Mouse (Mus musculus) stomach, embryonic 14.5 days (tissue): Measurements from ENCODE around the gene Spdye4a. TPM values are rescaled to one million over a fixed set of nuclear protein-coding genes. Genes with fewer than 3 reads are reported as not detected.

ENCODE experiments used
- ATAC-seq: fragments of 200-750 bp; cut with Nextera tagmentation; 2 replicates; pipeline ENCODE4 v1.8.0; 2017; ENCODE audit warnings: low read depth, moderate TSS enrichment; ENCODE audit not compliant: insufficient number of reproducible peaks, insufficient read depth, low FRiP score
- H3K27ac ChIP-seq: fragments of 300-500 bp; sonication (generic); 2 replicates; pipeline ENCODE4 v1.5.1; 2014; ENCODE audit warnings: mild to moderate bottlenecking, low read length, moderate library complexity, mixed read lengths
- H3K27me3 ChIP-seq: fragments of 300-500 bp; sonication (generic); 2 replicates; pipeline ENCODE4 v1.6.1; 2014; ENCODE audit warnings: low read length, control low read depth, mixed read lengths; ENCODE audit not compliant: control insufficient read depth, insufficient read depth
- H3K36me3 ChIP-seq: fragments of 300-500 bp; sonication (generic); 2 replicates; pipeline ENCODE4 v1.6.1; 2014; ENCODE audit warnings: mild to moderate bottlenecking, control low read depth, low read length, moderate library complexity, mixed read lengths; ENCODE audit not compliant: control insufficient read depth, insufficient read depth
- H3K4me1 ChIP-seq: fragments of 300-500 bp; sonication (generic); 2 replicates; pipeline ENCODE4 v1.6.1; 2014; ENCODE audit warnings: low read length, control low read depth, mixed read lengths; ENCODE audit not compliant: control insufficient read depth, insufficient read depth
- H3K4me2 ChIP-seq: fragments of 300-500 bp; sonication (generic); replicated peaks from 2 replicates; pipeline ENCODE4 v1.6.1; 2014; ENCODE audit warnings: low read depth, low read length, control low read depth
- H3K4me3 ChIP-seq: fragments of 300-500 bp; sonication (generic); 2 replicates; pipeline ENCODE4 v1.5.1; 2014; ENCODE audit warnings: low read depth, low read length, control low read depth
- H3K9ac ChIP-seq: fragments of 300-500 bp; sonication (generic); replicated peaks from 2 replicates; pipeline ENCODE4 v1.6.1; 2014; ENCODE audit warnings: low read depth, mild to moderate bottlenecking, control low read depth, low read length, moderate library complexity, mixed read lengths
- H3K9me3 ChIP-seq: fragments of 300-500 bp; sonication (generic); 2 replicates; pipeline ENCODE4 v1.6.1; 2016; ENCODE audit warnings: low read depth, low read length, control low read depth; ENCODE audit not compliant: control insufficient read depth
- WGBS: fragments of 180-500 bp; shearing (Covaris S2); extraction: QIAGEN DNeasy Blood & Tissue Kit; methylation state at CpG from one replicate; pipeline ENCODE4 v1.1.7; 2014; 5-methylcytosine and 5-hydroxymethylcytosine counted together
- polyA plus RNA-seq: library from polyadenylated mRNA; unstranded; fragments of >200 nt; fragmentation: Nextera tagmentation; extraction: Ambion mirVana; gene quantifications from 2 replicates; pipeline ENCODE4 v1.2.1, GENCODE M21; 2014

Gene Spdye4a
- polyA plus RNA-seq, 1 experiment from 2014 or later, result not detected

- no peak overlapping the region for H3K4me3 ChIP-seq
- no peaks in the 10 kb centered on the region for H3K9me3 ChIP-seq
- H3K27ac ChIP-seq, result no peak overlapping the region
- H3K9ac ChIP-seq, result no peak overlapping the region
- WGBS, result 85% methylated on average over 6 of the region's 6 CpGs
- H3K27me3 ChIP-seq, result no peaks in the 10 kb centered on the region
- H3K4me2 ChIP-seq, result no peak overlapping the region
- 0 out of 2 replicates have a peak, but pooled peaks cover 6% of the 10 kb centered on the region for H3K4me1 ChIP-seq
- peaks cover 17% of the 10 kb centered on the region for H3K36me3 ChIP-seq
- no peak for ATAC-seq
Measured at GRCm38 (mm10) chr5:143266794-143267193, 40.1 kb upstream of the Spdye4a start.

- 0 out of 2 replicates have a peak, but pooled peaks cover 4% of the 10 kb centered on the region for H3K4me1 ChIP-seq
- no peak overlapping the region for H3K4me3 ChIP-seq
- WGBS, result 64% methylated on average over 1 of the region's 1 CpGs
- no peak overlapping the region for H3K9ac ChIP-seq
- no peaks in the 10 kb centered on the region for H3K9me3 ChIP-seq
- no peak overlapping the region for H3K4me2 ChIP-seq
- H3K27ac ChIP-seq, result no peak overlapping the region
- peaks cover 19% of the 10 kb centered on the region for H3K36me3 ChIP-seq
- no peak for ATAC-seq
- no peaks in the 10 kb centered on the region for H3K27me3 ChIP-seq
Measured at GRCm38 (mm10) chr5:143265409-143265808, 38.7 kb upstream of the Spdye4a start.

GRCm38 (mm10) chr5:143264689-143265088 is 38.0 kb upstream of the Spdye4a start:
- H3K4me3 ChIP-seq, result no peak overlapping the region
- H3K9me3 ChIP-seq, result no peaks in the 10 kb centered on the region
- H3K4me1 ChIP-seq, result 0 out of 2 replicates have a peak, but pooled peaks cover 4% of the 10 kb centered on the region
- ATAC-seq, result no peak
- no peaks in the 10 kb centered on the region for H3K27me3 ChIP-seq
- 94% methylated on average over 10 of the region's 10 CpGs for WGBS
- no peak overlapping the region for H3K27ac ChIP-seq
- H3K9ac ChIP-seq, result no peak overlapping the region
- H3K36me3 ChIP-seq, result peaks cover 19% of the 10 kb centered on the region
- H3K4me2 ChIP-seq, result no peak overlapping the region

GRCm38 (mm10) chr5:143261636-143262035 is 34.9 kb upstream of the Spdye4a start:
- Histone ChIP-seq H3K27me3 (peaks cover 10% of the 10 kb centered on the region), H3K4me2 (no peak overlapping the region), H3K4me3 (no peak overlapping the region), H3K4me1 (no peaks in the 10 kb centered on the region), H3K27ac (no peak overlapping the region), H3K36me3 (peaks cover 19% of the 10 kb centered on the region), H3K9me3 (no peaks in the 10 kb centered on the region), H3K9ac (no peak overlapping the region)
- WGBS, result 95% methylated on average over 8 of the region's 8 CpGs
- no peak for ATAC-seq

- ATAC-seq, result no peak
- Histone ChIP-seq H3K9me3 (no peaks in the 10 kb centered on the region), H3K4me3 (no peak overlapping the region), H3K27ac (no peak overlapping the region), H3K36me3 (peaks cover 4% of the 10 kb centered on the region), H3K4me1 (0 out of 2 replicates have a peak, but pooled peaks cover 8% of the 10 kb centered on the region), H3K4me2 (no peak overlapping the region), H3K27me3 (peaks cover 56% of the 10 kb centered on the region), H3K9ac (no peak overlapping the region)
- WGBS, result 95% methylated on average over 5 of the region's 5 CpGs
Measured at GRCm38 (mm10) chr5:143255802-143256201, 29.1 kb upstream of the Spdye4a start.

- WGBS, result 41% methylated on average over 24 of the region's 24 CpGs
- Histone ChIP-seq H3K4me2 (no peak overlapping the region), H3K27ac (no peak overlapping the region), H3K9me3 (no peaks in the 10 kb centered on the region), H3K36me3 (peaks cover 4% of the 10 kb centered on the region; the same call in 1 of the 2 replicates), H3K9ac (no peak overlapping the region), H3K4me1 (0 out of 2 replicates have a peak, but pooled peaks cover 8% of the 10 kb centered on the region), H3K4me3 (no peak overlapping the region), H3K27me3 (peaks cover 56% of the 10 kb centered on the region)
- ATAC-seq, result no peak
Measured at GRCm38 (mm10) chr5:143255131-143255519, 28.4 kb upstream of the Spdye4a start.

GRCm38 (mm10) chr5:143254487-143255130 is 27.9 kb upstream of the Spdye4a start:
- H3K4me1 ChIP-seq, result 0 out of 2 replicates have a peak, but pooled peaks cover 8% of the 10 kb centered on the region
- no peak overlapping the region for H3K9ac ChIP-seq
- peaks cover 4% of the 10 kb centered on the region; the same call in 1 of the 2 replicates for H3K36me3 ChIP-seq
- peak overlapping the region; percentile 30; the same call in 1 of the 2 replicates for H3K4me3 ChIP-seq
- peak overlapping the region; percentile 72; the same call in 1 of the 2 replicates for H3K4me2 ChIP-seq
- no peak overlapping the region for H3K27ac ChIP-seq
- H3K27me3 ChIP-seq, result peaks cover 56% of the 10 kb centered on the region
- no peak for ATAC-seq
- no peaks in the 10 kb centered on the region for H3K9me3 ChIP-seq
- WGBS, result 26% methylated on average over 66 of the region's 66 CpGs

- Histone ChIP-seq H3K27me3 (peaks cover 56% of the 10 kb centered on the region), H3K9me3 (no peaks in the 10 kb centered on the region), H3K4me2 (peak overlapping the region; percentile 72), H3K4me3 (peak overlapping the region; percentile 30), H3K4me1 (0 out of 2 replicates have a peak, but pooled peaks cover 8% of the 10 kb centered on the region), H3K9ac (0 out of 2 replicates have a peak overlapping the region, but pooled peaks have one; percentile 10), H3K27ac (no peak overlapping the region), H3K36me3 (peaks cover 4% of the 10 kb centered on the region; the same call in 1 of the 2 replicates)
- peak; percentile 39; the same call in 1 of the 2 replicates for ATAC-seq
- 8% methylated on average over 81 of the region's 81 CpGs for WGBS
Measured at GRCm38 (mm10) chr5:143253881-143254486, 27.3 kb upstream of the Spdye4a start.
